Mouse (Mus musculus) midbrain, postnatal 0 days (tissue): ENCODE measurements at regions not wholly inside any gene's neighbourhood (a gene's known extent, or its start where the extent isn't known, plus 50 kb on each side); places are given as distances from the start of the nearest gene placed in this dataset.
A peak's percentile ranks its signal among the peaks of the same experiment; 100 is the strongest.

ENCODE experiments used
- ATAC-seq: fragments of 200-750 bp; cut with Nextera tagmentation; 2 replicates; pipeline ENCODE4 v1.8.0; 2017; ENCODE audit warnings: moderate number of reproducible peaks, mild to moderate bottlenecking, moderate TSS enrichment, moderate library complexity; ENCODE audit not compliant: low FRiP score
- DNase-seq: peaks from one replicate; pipeline ENCODE4 v3.0.0-alpha.2; 2015; ENCODE audit warnings: low spot score
- H3K27ac ChIP-seq: fragments of 300-500 bp; sonication (generic); 2 replicates; pipeline ENCODE4 v1.5.1; 2014; ENCODE audit warnings: low read depth, mild to moderate bottlenecking, low read length, mixed read lengths
- H3K27me3 ChIP-seq: fragments of 300-500 bp; sonication (generic); 2 replicates; pipeline ENCODE4 v1.6.1; 2014; ENCODE audit warnings: low read length, control low read depth, mixed read lengths; ENCODE audit not compliant: insufficient read depth
- H3K36me3 ChIP-seq: fragments of 300-500 bp; sonication (generic); 2 replicates; pipeline ENCODE4 v1.6.1; 2014; ENCODE audit warnings: low read length, control low read depth, mixed read lengths; ENCODE audit not compliant: insufficient read depth
- H3K4me1 ChIP-seq: fragments of 300-500 bp; sonication (generic); 2 replicates; pipeline ENCODE4 v1.6.1; 2014; ENCODE audit warnings: mild to moderate bottlenecking, control low read depth, antibody characterized with exemption, low read length, mixed read lengths; ENCODE audit not compliant: insufficient read depth
- H3K4me2 ChIP-seq: fragments of 300-500 bp; sonication (generic); 2 replicates; pipeline ENCODE4 v1.6.1; 2014; ENCODE audit warnings: low read depth, mild to moderate bottlenecking, low read length, mixed read lengths; ENCODE audit not compliant: poor library complexity, severe bottlenecking
- H3K4me3 ChIP-seq: fragments of 300-500 bp; sonication (generic); 2 replicates; pipeline ENCODE4 v1.5.1; 2014; ENCODE audit warnings: low read depth, mild to moderate bottlenecking, low read length, moderate library complexity
- H3K9ac ChIP-seq: fragments of 300-500 bp; sonication (generic); replicated peaks from 2 replicates; pipeline ENCODE4 v1.6.1; 2014; ENCODE audit warnings: mild to moderate bottlenecking, low read length, moderate library complexity, mixed read lengths; ENCODE audit not compliant: poor library complexity, severe bottlenecking
- H3K9me3 ChIP-seq: fragments of 300-500 bp; sonication (generic); 2 replicates; pipeline ENCODE4 v1.6.1; 2016; ENCODE audit warnings: low read length, control low read depth
- CTCF ChIP-seq: IDR thresholded peaks from 2 replicates; pipeline ENCODE4 v1.5.1; 2016; ENCODE audit warnings: antibody characterized with exemption, mild to moderate bottlenecking
- WGBS: fragments of 180-500 bp; shearing (Covaris S2); extraction: QIAGEN DNeasy Blood & Tissue Kit; methylation state at CpG from one replicate; pipeline ENCODE4 v1.1.7; 2014; 5-methylcytosine and 5-hydroxymethylcytosine counted together

DNA sequence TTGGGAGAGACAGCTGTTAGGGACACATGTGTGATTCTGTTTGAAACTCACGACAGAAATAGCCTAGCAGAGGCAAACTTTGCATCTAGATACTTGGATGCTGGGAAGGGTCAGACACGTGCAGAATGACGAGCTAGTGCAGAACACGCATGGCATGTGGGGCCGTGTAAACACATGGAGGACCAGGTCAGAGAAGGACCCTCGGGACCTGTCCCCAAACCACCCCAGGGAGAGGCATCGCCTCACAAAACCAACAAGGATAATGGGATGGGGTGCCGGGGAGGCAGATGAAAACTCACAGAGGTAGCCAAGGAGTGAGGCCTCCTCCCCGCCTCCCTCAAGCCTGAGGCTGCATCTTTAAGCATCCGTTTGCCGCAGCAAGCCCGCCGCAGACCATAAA lies 159.6 kb downstream of the Utp6 start:
- no peak for ATAC-seq
- no peaks in the 10 kb centered on the region for H3K36me3 ChIP-seq
- DNase-seq, result no peak
- H3K27ac ChIP-seq, result no peak overlapping the region
- H3K4me3 ChIP-seq, result no peak overlapping the region
- no peaks in the 10 kb centered on the region for H3K9me3 ChIP-seq
- 76% methylated on average over 13 of the region's 13 CpGs for WGBS
- H3K9ac ChIP-seq, result no peak overlapping the region
- H3K4me2 ChIP-seq, result no peak overlapping the region
- TF ChIP-seq CTCF, result no peak
- H3K27me3 ChIP-seq, result no peaks in the 10 kb centered on the region
- no peaks in the 10 kb centered on the region for H3K4me1 ChIP-seq

DNA sequence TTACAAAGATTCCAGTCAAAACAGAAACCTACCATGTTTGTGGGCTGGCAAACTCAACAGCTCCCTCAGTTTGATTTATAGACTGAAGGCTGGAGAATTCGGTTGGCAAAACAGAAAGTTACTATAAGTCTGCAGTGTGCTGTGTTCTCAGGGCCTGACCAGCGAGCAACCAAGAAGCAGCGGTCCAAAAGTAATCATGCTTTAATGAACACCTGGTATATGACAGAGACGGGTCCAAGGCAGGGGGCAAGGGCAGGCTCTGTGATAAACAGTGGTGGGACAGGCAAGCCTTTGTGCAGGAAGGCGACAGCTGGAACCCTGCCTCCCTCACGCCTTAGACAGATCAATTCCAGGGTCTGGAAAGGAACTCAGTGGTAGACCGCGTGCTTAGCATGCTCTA lies 161.9 kb downstream of the Utp6 start:
- no peak overlapping the region for H3K4me2 ChIP-seq
- TF ChIP-seq CTCF, result no peak
- H3K4me3 ChIP-seq, result no peak overlapping the region
- no peak overlapping the region for H3K27ac ChIP-seq
- no peak overlapping the region for H3K9ac ChIP-seq
- 69% methylated on average over 8 of the region's 8 CpGs for WGBS
- no peaks in the 10 kb centered on the region for H3K4me1 ChIP-seq
- H3K36me3 ChIP-seq, result no peaks in the 10 kb centered on the region
- ATAC-seq (no peak), DNase-seq (no peak)
- no peaks in the 10 kb centered on the region for H3K27me3 ChIP-seq
- H3K9me3 ChIP-seq, result no peaks in the 10 kb centered on the region

DNA sequence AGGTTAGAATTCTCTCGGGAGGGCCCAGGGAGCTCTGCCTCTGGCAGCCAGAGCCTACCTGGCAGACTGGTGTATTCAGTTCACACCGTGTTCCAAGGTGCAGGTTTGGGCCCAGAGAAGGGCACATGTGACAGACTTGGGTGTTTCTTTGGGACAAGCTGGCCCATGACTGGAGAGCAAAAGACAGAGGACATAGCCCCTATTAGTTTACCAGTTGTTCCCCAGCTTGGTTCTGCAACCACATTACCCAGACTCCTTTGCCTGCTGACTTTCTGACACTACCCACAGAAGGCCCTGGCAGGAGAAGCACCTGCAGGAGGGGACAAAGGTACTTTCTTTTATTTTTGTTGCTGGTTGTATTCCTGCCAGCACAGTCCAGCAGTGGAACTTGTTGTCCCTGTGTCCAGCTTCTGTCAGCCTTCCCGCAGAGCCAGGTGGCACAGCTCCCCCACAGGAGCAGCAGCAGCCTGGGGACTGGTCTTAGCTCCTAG lies 173.9 kb downstream of the Utp6 start:
- no peak overlapping the region for H3K27ac ChIP-seq
- TF ChIP-seq CTCF, result no peak
- no peaks in the 10 kb centered on the region; the same call in 1 of the 2 replicates for H3K4me1 ChIP-seq
- ATAC-seq (no peak), DNase-seq (no peak)
- no peaks in the 10 kb centered on the region for H3K27me3 ChIP-seq
- H3K9ac ChIP-seq, result no peak overlapping the region
- H3K4me3 ChIP-seq, result no peak overlapping the region
- 89% methylated on average over 3 of the region's 3 CpGs for WGBS
- H3K9me3 ChIP-seq, result no peaks in the 10 kb centered on the region
- no peaks in the 10 kb centered on the region for H3K36me3 ChIP-seq
- no peak overlapping the region for H3K4me2 ChIP-seq

DNA sequence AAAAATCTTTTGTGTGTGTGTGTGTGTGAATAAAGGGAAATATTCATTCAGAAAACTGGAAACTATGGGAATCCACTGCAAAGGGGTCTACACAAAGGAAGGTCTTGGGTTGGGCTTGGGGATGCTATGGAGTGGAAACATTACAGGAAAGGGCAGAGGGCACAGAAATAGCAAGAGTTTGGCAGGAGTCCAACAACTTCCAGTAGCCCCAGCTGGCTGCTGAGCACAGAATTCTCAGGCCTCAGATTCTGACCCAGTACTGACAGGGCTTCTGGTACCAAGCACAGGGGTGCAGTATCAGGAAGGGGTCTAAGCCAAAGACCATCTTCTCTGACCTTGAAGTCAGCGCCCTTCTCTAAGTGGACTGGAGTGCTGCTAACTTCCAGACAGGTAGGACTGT lies 174.4 kb downstream of the Utp6 start:
- Histone ChIP-seq H3K9me3 (no peaks in the 10 kb centered on the region), H3K36me3 (no peaks in the 10 kb centered on the region), H3K4me1 (no peaks in the 10 kb centered on the region; the same call in 1 of the 2 replicates), H3K9ac (no peak overlapping the region), H3K4me3 (no peak overlapping the region), H3K27ac (no peak overlapping the region), H3K27me3 (no peaks in the 10 kb centered on the region), H3K4me2 (no peak overlapping the region)
- ATAC-seq, result no peak
- no peak for TF ChIP-seq CTCF
- peak; percentile 49 for DNase-seq
- 85% methylated on average over 1 of the region's 1 CpGs for WGBS

DNA sequence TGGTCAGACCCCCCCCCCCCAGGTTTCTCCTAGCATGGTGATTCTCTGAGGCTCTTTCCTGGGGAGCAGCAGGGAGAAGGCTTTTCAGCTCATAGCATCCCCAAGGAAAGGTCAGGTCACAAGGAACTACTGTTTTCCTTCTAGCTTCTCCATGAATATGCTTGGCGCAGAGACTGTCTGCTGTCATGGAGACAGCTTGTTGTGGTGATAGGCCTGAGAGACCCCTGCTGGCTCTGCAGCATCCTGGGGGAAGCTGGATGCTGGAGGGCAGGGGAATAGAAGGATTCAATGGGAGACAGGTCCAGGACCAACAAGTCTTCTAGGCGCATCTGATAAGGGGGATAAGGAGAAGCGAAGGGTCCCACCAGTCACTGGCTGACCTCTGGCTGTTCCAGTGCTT lies 178.1 kb downstream of the Utp6 start:
- Histone ChIP-seq H3K4me2 (no peak overlapping the region), H3K27me3 (no peaks in the 10 kb centered on the region), H3K36me3 (no peaks in the 10 kb centered on the region), H3K9ac (no peak overlapping the region), H3K9me3 (no peaks in the 10 kb centered on the region), H3K4me3 (no peak overlapping the region), H3K27ac (no peak overlapping the region), H3K4me1 (no peaks in the 10 kb centered on the region; the same call in 1 of the 2 replicates)
- WGBS, result 48% methylated on average over 3 of the region's 3 CpGs
- ATAC-seq (no peak), DNase-seq (no peak)
- TF ChIP-seq CTCF, result peak; percentile 34

DNA sequence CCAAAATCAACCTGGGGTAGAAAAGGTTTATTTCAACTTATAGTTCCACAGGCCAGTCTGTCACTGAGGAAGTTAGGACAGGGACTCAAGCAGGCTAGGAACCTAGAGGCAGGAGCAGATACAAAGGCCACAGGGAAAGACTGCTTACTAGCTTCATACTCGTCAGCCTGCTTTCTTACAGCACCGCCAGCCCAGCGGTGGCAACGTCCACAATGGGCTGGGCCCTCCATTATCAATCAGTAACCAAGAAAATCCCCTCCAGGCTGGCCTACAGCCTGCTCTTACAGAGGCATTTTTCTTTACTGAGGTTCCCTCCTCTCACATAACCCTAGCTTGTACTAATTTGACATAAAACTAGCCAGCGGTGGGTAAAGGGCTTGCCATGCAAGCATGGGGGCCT lies 180.2 kb downstream of the Utp6 start:
- WGBS, result 57% methylated on average over 5 of the region's 5 CpGs
- no peaks in the 10 kb centered on the region for H3K36me3 ChIP-seq
- H3K4me1 ChIP-seq, result no peaks in the 10 kb centered on the region; the same call in 1 of the 2 replicates
- H3K27me3 ChIP-seq, result no peaks in the 10 kb centered on the region
- no peak overlapping the region for H3K4me3 ChIP-seq
- no peak overlapping the region for H3K27ac ChIP-seq
- H3K9ac ChIP-seq, result no peak overlapping the region
- H3K9me3 ChIP-seq, result no peaks in the 10 kb centered on the region
- no peak for DNase-seq
- ATAC-seq, result no peak
- no peak for TF ChIP-seq CTCF
- no peak overlapping the region for H3K4me2 ChIP-seq
